Mouse (Mus musculus) spleen, postnatal 10 days (tissue): ENCODE results near the gene Nog.

Source experiments
- DNase-seq, 2 experiments: peaks; one replicate each; pipeline ENCODE4 v3.0.0; 2021 to 2022; ENCODE audit warnings: low spot score in 2 of 2

Gene Nog

DNA sequence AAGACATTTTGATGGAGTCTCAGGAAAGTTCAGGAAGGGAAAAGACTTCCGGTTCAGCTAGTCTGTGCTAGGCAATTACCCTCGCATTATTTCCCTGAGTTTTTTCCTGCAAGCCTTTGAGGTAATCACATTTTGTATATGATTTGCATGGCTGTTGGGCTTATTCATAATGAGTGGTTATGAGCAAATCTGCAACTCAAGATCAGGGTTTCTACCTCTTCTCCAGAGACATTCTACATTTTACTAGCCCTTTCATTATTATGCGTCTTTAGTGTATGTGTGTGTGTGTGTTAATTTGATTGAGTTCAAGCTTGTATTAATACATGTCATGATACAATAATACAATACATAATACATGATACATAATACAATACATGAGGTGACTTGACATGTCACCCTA lies 34.6 kb downstream of the Nog start:
- no peak for DNase-seq

DNA sequence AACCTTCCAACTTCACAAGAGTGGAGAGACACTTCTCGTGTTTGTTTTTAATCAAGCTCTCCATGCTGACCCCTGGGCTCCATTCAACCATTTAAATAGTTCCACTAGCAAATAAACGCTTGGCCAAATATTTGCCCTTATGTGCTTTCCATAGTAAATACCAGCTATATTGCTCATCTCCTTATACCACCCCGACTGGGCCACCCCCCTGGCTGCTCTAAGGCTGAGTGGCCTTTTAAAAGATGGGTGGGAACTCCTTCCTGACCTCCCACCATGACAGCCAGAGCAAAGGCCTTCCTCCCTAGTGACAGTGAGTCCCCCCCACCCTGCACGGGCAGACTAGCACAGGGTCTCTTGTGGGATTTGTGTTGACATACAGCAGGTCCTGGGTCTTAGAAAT lies 37.1 kb downstream of the Nog start:
- DNase-seq = no peak

GRCm38 (mm10) chr11:89259338-89259915 lies 42.7 kb downstream of the Nog start:
- DNase-seq = no peak

DNA sequence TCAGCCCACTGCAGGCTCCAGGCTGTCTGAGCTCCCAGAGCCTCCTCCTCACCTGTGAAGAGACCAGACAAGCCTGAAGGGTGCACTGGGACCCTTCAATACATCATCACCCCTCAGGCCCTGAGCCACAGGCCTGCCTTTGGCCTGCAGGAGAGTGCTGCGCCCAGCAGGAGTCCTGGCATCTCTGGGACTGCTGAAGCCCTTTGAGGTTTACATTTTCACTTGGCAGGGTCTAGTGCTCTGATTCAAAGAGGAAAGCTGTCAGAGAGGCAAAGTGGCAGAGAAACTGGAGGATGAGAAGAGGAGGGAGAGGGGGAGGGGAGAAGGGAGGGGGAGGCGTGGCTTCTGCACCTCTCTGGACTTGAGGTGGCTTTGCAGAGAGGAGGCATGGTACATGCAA lies 44.2 kb downstream of the Nog start:
- no peak for DNase-seq

DNA sequence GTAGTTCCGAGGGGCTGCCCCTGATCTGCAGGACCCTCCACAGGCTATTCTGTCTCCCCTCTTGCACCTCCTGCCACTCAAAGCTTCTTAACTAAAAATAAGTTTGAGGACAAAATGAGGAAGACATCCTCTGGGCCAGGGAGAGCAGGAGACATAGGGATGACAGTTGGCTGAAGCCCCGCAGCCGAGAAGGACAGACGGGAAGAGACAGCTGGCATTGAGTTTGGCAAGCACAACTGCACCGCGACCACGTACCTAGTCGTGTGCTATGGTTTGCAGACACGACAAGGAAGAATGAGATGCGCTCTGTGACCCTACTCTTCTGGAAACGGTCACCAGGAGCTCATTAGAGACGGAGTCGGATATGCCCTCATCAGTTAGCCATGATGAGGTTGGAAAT lies 48.2 kb downstream of the Nog start:
- DNase-seq = no peak
